In the genomic region with DNA sequence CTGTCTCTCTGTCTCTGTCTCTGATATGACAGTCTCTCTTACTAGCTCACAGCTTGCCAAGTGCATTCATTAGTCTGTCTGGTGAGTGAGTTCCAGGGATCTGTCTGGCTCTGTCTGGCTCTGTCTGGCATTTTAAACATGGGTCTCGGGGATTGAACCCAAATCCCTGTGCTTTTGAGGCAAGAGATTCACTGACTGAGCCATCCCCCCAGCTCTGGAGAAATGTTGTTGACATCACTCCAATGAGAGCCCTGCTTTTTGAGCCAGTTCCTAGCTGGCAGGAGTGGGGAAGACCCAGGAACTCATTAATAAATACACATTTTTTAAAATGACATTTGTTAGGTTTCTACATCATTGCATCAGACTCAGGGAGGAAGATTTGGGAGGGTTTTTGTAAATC, we compare ENCODE assay signal across 25 mouse cellular contexts.
A peak's percentile ranks its signal among the peaks of the same experiment; 100 is the strongest.
DNase-seq lines count a peak whose midpoint lies in the region; ATAC-seq lines count a peak whose summit lies in the region.
"Had no signal": no experiment of that assay in that cellular context is flagged by ENCODE, and none has a peak within 500 bp of the region (broad histone marks: within the 10 kb centered on the region; RNA-seq: fewer than 3 reads in every experiment).

No protein-coding gene starts in this region.

- no peak overlapping the region for H3K9ac ChIP-seq in forebrain, embryonic 14.5 days (ENCODE audit: low read length)
- H3K9ac ChIP-seq in forebrain, embryonic 12.5 days: no peak overlapping the region
- H3K9ac ChIP-seq in forebrain, embryonic 16.5 days (replicated peaks; ENCODE audit: low read depth, low read length): no peak overlapping the region
- no peak overlapping the region for H3K9ac ChIP-seq in forebrain, embryonic 11.5 days (ENCODE audit: low read length)
- H3K9ac ChIP-seq: embryonic facial prominence, embryonic 13.5 days; embryonic facial prominence, embryonic 15.5 days had no signal

- no peaks in the 10 kb centered on the region for H3K4me1 ChIP-seq in forebrain, embryonic 14.5 days (ENCODE audit: control insufficient read depth, insufficient read depth, low read length)
- H3K4me1 ChIP-seq in forebrain, embryonic 12.5 days: no peaks in the 10 kb centered on the region
- H3K4me1 ChIP-seq in forebrain, embryonic 16.5 days (replicated peaks; ENCODE audit: control insufficient read depth, insufficient read depth, low read length): no peaks in the 10 kb centered on the region
- H3K4me1 ChIP-seq in forebrain, embryonic 11.5 days (replicated peaks; ENCODE audit: control insufficient read depth, insufficient read depth, low read length): no peaks in the 10 kb centered on the region
- H3K4me1 ChIP-seq: embryonic facial prominence, embryonic 13.5 days; embryonic facial prominence, embryonic 15.5 days had no signal

- DNase-seq in forebrain, embryonic 14.5 days (ENCODE audit: low spot score): peak; percentile 49
- DNase-seq in forebrain, embryonic 11.5 days (ENCODE audit: low spot score): no peak
- DNase-seq in heart, adult 11 months: peak; percentile 64
- DNase-seq in heart, postnatal 10 days: no peak
- DNase-seq: adrenal gland, adult 8-10 months; adrenal gland, postnatal 14 days; adrenal gland, postnatal 36 days; B cell, adult 2 months; cerebellum, adult 11 months; cerebellum, adult 18-20 months; cerebellum, adult 8-10 months; cerebellum, adult 9-11 months; cerebellum, postnatal 14 days; cerebellum, postnatal 36 days; embryo, embryonic 11 days had no signal

- no peaks in the 10 kb centered on the region for H3K36me3 ChIP-seq in forebrain, embryonic 14.5 days (ENCODE audit: control insufficient read depth, insufficient read depth, low read length)
- H3K36me3 ChIP-seq in forebrain, embryonic 12.5 days (replicated peaks): no peaks in the 10 kb centered on the region
- no peaks in the 10 kb centered on the region for H3K36me3 ChIP-seq in forebrain, embryonic 16.5 days (ENCODE audit: control insufficient read depth, insufficient read depth)
- H3K36me3 ChIP-seq in forebrain, embryonic 11.5 days (ENCODE audit: control insufficient read depth, insufficient read depth, low read length): no peaks in the 10 kb centered on the region
- H3K36me3 ChIP-seq: embryonic facial prominence, embryonic 13.5 days; embryonic facial prominence, embryonic 15.5 days; G1E had no signal

- no peaks in the 10 kb centered on the region for H3K27me3 ChIP-seq in forebrain, embryonic 14.5 days (replicated peaks; ENCODE audit: control insufficient read depth, insufficient read depth, low read length)
- H3K27me3 ChIP-seq in forebrain, embryonic 12.5 days: no peaks in the 10 kb centered on the region
- no peaks in the 10 kb centered on the region for H3K27me3 ChIP-seq in forebrain, embryonic 16.5 days (replicated peaks; ENCODE audit: control insufficient read depth, insufficient read depth, low read length)
- H3K27me3 ChIP-seq in forebrain, embryonic 11.5 days (ENCODE audit: control insufficient read depth, insufficient read depth, low read length): no peaks in the 10 kb centered on the region
- H3K27me3 ChIP-seq: CH12.LX; embryonic facial prominence, embryonic 13.5 days; embryonic facial prominence, embryonic 15.5 days; Patski had no signal

- no peak overlapping the region for H3K27ac ChIP-seq in forebrain, embryonic 14.5 days (ENCODE audit: low read depth, low read length)
- no peak overlapping the region for H3K27ac ChIP-seq in forebrain, embryonic 12.5 days
- H3K27ac ChIP-seq in forebrain, embryonic 16.5 days (ENCODE audit: low read length): peak overlapping the region; percentile 71
- H3K27ac ChIP-seq in forebrain, embryonic 11.5 days (ENCODE audit: low read depth, low read length): no peak overlapping the region
- H3K27ac ChIP-seq: embryonic facial prominence, embryonic 13.5 days; embryonic facial prominence, embryonic 15.5 days had no signal

- no peaks in the 10 kb centered on the region for H3K9me3 ChIP-seq in forebrain, embryonic 14.5 days (replicated peaks; ENCODE audit: control insufficient read depth, low read length)
- H3K9me3 ChIP-seq in forebrain, embryonic 12.5 days: no peaks in the 10 kb centered on the region
- no peaks in the 10 kb centered on the region for H3K9me3 ChIP-seq in forebrain, embryonic 16.5 days (ENCODE audit: control insufficient read depth, low read length)
- no peaks in the 10 kb centered on the region for H3K9me3 ChIP-seq in forebrain, embryonic 11.5 days (ENCODE audit: control insufficient read depth, low read length)
- H3K9me3 ChIP-seq: embryonic facial prominence, embryonic 13.5 days; embryonic facial prominence, embryonic 15.5 days; G1E had no signal

- ATAC-seq in forebrain, embryonic 14.5 days: no peak
- ATAC-seq in forebrain, embryonic 12.5 days (ENCODE audit: low FRiP score): no peak
- ATAC-seq in forebrain, embryonic 16.5 days: peak; percentile 75
- no peak for ATAC-seq in forebrain, embryonic 11.5 days (replicated peaks; ENCODE audit: low FRiP score)
- ATAC-seq: activated CD4-positive, CD25-positive, alpha-beta regulatory T cell, adult 4 months; CD4-positive, CD25-positive, alpha-beta regulatory T cell, adult 4 months; Patski had no signal

- H3K4me2 ChIP-seq in forebrain, embryonic 14.5 days (ENCODE audit: low read length): no peak overlapping the region
- H3K4me2 ChIP-seq in forebrain, embryonic 12.5 days: no peak overlapping the region
- H3K4me2 ChIP-seq in forebrain, embryonic 16.5 days (ENCODE audit: low read length): no peak overlapping the region
- no peak overlapping the region for H3K4me2 ChIP-seq in forebrain, embryonic 11.5 days (ENCODE audit: low read depth, low read length, severe bottlenecking)
- H3K4me2 ChIP-seq: embryonic facial prominence, embryonic 13.5 days; embryonic facial prominence, embryonic 15.5 days had no signal

- no peak overlapping the region for H3K4me3 ChIP-seq in forebrain, embryonic 14.5 days (ENCODE audit: low read depth, low read length)
- no peak overlapping the region for H3K4me3 ChIP-seq in forebrain, embryonic 12.5 days (replicated peaks)
- H3K4me3 ChIP-seq in forebrain, embryonic 16.5 days (replicated peaks; ENCODE audit: low read length): no peak overlapping the region
- no peak overlapping the region for H3K4me3 ChIP-seq in forebrain, embryonic 11.5 days (ENCODE audit: low read depth, low read length)
- H3K4me3 ChIP-seq: embryonic facial prominence, embryonic 13.5 days; embryonic facial prominence, embryonic 15.5 days; erythroblast, embryonic 14.5 days had no signal

- WGBS in forebrain, embryonic 14.5 days: 68% methylated on average over 1 of the region's 1 CpGs
- WGBS in forebrain, embryonic 12.5 days: 74% methylated on average over 1 of the region's 1 CpGs
- 55% methylated on average over 1 of the region's 1 CpGs for WGBS in forebrain, embryonic 16.5 days
- 75% methylated on average over 1 of the region's 1 CpGs for WGBS in forebrain, embryonic 11.5 days

- intact Hi-C loops in heart, postnatal 10 days (cut with DNase I): no loop called here

Comparison
In these comparisons a context has a peak if more than half of its experiments do, and no peak if none do; other contexts are left out.
1. DNase-seq: peak in forebrain, embryonic 14.5 days (single experiment) and heart, adult 11 months (single experiment); none in forebrain, embryonic 11.5 days (single experiment) and heart, postnatal 10 days (0 of 2).